Mouse (Mus musculus) heart, postnatal 0 days (tissue): ENCODE data around the gene Bak1.

Source experiments
- CTCF ChIP-seq: IDR thresholded peaks from 2 replicates; pipeline ENCODE4 v1.5.1; 2016; ENCODE audit warnings: antibody characterized with exemption, control low read depth, low read depth
- EP300 ChIP-seq: IDR thresholded peaks from 2 replicates; pipeline ENCODE4 v1.6.1; 2016; ENCODE audit warnings: antibody characterized with exemption, low read depth

GRCm38 (mm10) chr17:27032328-27032727 lies 3.5 kb upstream of the Bak1 start:
- TF ChIP-seq CTCF, result no peak
- TF ChIP-seq EP300, result no peak
